ENCODE assay signal across 24 mouse cellular contexts in the genomic region with DNA sequence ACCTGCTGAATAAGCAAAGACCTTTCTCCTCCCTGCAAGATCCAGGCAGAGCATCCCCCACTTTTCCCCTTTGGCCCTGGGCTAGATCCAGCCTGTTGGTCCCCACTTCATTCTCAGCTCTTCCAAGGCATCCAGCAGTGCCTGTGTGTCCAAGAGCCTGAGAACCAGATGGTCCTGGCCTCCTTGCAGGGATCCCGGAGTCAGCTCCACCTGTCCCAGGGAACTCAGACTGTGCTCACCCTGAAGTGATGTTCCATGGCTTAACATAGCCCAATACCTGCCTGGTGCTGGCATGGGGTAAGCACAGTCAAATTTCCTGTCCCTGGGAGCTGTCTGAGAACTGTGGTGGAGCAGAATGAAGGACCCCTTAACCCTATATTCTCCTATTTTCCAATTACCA.
A peak's percentile ranks its signal among the peaks of the same experiment; 100 is the strongest.
DNase-seq lines count a peak whose midpoint lies in the region; ATAC-seq lines count a peak whose summit lies in the region.
"Had no signal": no experiment of that assay in that cellular context is flagged by ENCODE, and none has a peak within 500 bp of the region (broad histone marks: within the 10 kb centered on the region; RNA-seq: fewer than 3 reads in every experiment).

No protein-coding gene starts in this region.

- 0 out of 2 replicates have a peak, but pooled peaks have one; percentile 11 for ATAC-seq in midbrain, embryonic 11.5 days (ENCODE audit: low FRiP score)
- ATAC-seq in midbrain, embryonic 14.5 days (ENCODE audit: low FRiP score, low TSS enrichment), result no peak
- ATAC-seq in forebrain, embryonic 14.5 days, result no peak
- ATAC-seq: CD4-positive, CD25-positive, alpha-beta regulatory T cell, adult 4 months; forebrain, embryonic 13.5 days; forebrain, postnatal 0 days; hindbrain, embryonic 16.5 days; intestine, embryonic 15.5 days had no signal

- H3K27me3 ChIP-seq in midbrain, embryonic 11.5 days (ENCODE audit: control insufficient read depth, insufficient read depth, low read length), result no peaks in the 10 kb centered on the region
- H3K27me3 ChIP-seq in midbrain, embryonic 14.5 days (ENCODE audit: control insufficient read depth, insufficient read depth, low read length), result no peaks in the 10 kb centered on the region
- H3K27me3 ChIP-seq in forebrain, embryonic 14.5 days (replicated peaks; ENCODE audit: control insufficient read depth, insufficient read depth, low read length), result no peaks in the 10 kb centered on the region
- H3K27me3 ChIP-seq: forebrain, embryonic 13.5 days; heart, embryonic 12.5 days; heart, embryonic 15.5 days; hindbrain, embryonic 13.5 days; intestine, embryonic 15.5 days had no signal

- H3K4me3 ChIP-seq in midbrain, embryonic 11.5 days (ENCODE audit: low read depth, low read length), result no peak overlapping the region
- no peak overlapping the region for H3K4me3 ChIP-seq in midbrain, embryonic 14.5 days (replicated peaks; ENCODE audit: low read depth, low read length)
- no peak overlapping the region for H3K4me3 ChIP-seq in forebrain, embryonic 14.5 days (ENCODE audit: low read depth, low read length)
- H3K4me3 ChIP-seq: forebrain, embryonic 10.5 days; forebrain, embryonic 13.5 days; heart, embryonic 12.5 days; heart, embryonic 15.5 days; hindbrain, embryonic 13.5 days; intestine, embryonic 15.5 days had no signal

- H3K9me3 ChIP-seq in midbrain, embryonic 11.5 days (ENCODE audit: control insufficient read depth, low read length), result no peaks in the 10 kb centered on the region
- no peaks in the 10 kb centered on the region for H3K9me3 ChIP-seq in midbrain, embryonic 14.5 days (ENCODE audit: control insufficient read depth, low read length)
- H3K9me3 ChIP-seq in forebrain, embryonic 14.5 days (replicated peaks; ENCODE audit: control insufficient read depth, low read length), result no peaks in the 10 kb centered on the region
- H3K9me3 ChIP-seq: forebrain, embryonic 10.5 days; forebrain, embryonic 13.5 days; heart, embryonic 12.5 days; heart, embryonic 15.5 days; hindbrain, embryonic 13.5 days; intestine, embryonic 15.5 days had no signal

- 79% methylated on average over 1 of the region's 1 CpGs for WGBS in midbrain, embryonic 11.5 days
- 83% methylated on average over 1 of the region's 1 CpGs for whole genome bisulfite sequencing in midbrain, embryonic 14.5 days
- 94% methylated on average over 1 of the region's 1 CpGs for WGBS in forebrain, embryonic 14.5 days

- no peak for DNase-seq in midbrain, embryonic 11.5 days (ENCODE audit: low spot score, missing footprints)
- no peak for DNase-seq in midbrain, embryonic 14.5 days
- peak; percentile 14 to 16 for DNase-seq in cerebellum, adult 18-20 months
- DNase-seq in cerebellum, adult 9-10 months, result peak; percentile 43
- peak; percentile 22 to 34 for DNase-seq in cerebellum, postnatal 36 days
- DNase-seq in left cerebral cortex, adult 9 months (ENCODE audit: low spot score in 2 of 2), result no peak
- DNase-seq in forebrain, embryonic 14.5 days (ENCODE audit: low spot score), result no peak
- DNase-seq in frontal cortex, postnatal 10 days (ENCODE audit: low spot score in 2 of 2), result no peak
- DNase-seq: adrenal gland, adult 2 months; adrenal gland, postnatal 14 days; forebrain, postnatal 0 days; gastrocnemius, postnatal 25 days; heart, adult 18-20 months; heart, postnatal 10 days; kidney, adult 11 months; kidney, adult 8-10 months had no signal

- no peak overlapping the region for H3K9ac ChIP-seq in midbrain, embryonic 11.5 days (ENCODE audit: low read length)
- no peak overlapping the region for H3K9ac ChIP-seq in midbrain, embryonic 14.5 days (replicated peaks; ENCODE audit: low read length)
- H3K9ac ChIP-seq in forebrain, embryonic 14.5 days (ENCODE audit: low read length), result no peak overlapping the region
- H3K9ac ChIP-seq: forebrain, embryonic 13.5 days; forebrain, postnatal 0 days; heart, embryonic 12.5 days; heart, embryonic 15.5 days; hindbrain, embryonic 13.5 days; intestine, embryonic 15.5 days had no signal

- H3K4me1 ChIP-seq in midbrain, embryonic 11.5 days (ENCODE audit: control insufficient read depth, insufficient read depth, low read length), result no peaks in the 10 kb centered on the region
- no peaks in the 10 kb centered on the region for H3K4me1 ChIP-seq in midbrain, embryonic 14.5 days (ENCODE audit: control insufficient read depth, insufficient read depth, low read length)
- no peaks in the 10 kb centered on the region for H3K4me1 ChIP-seq in forebrain, embryonic 14.5 days (ENCODE audit: control insufficient read depth, insufficient read depth, low read length)
- H3K4me1 ChIP-seq: forebrain, embryonic 10.5 days; forebrain, embryonic 13.5 days; heart, embryonic 12.5 days; heart, embryonic 15.5 days; hindbrain, embryonic 13.5 days; intestine, embryonic 15.5 days had no signal

- no peak overlapping the region for H3K4me2 ChIP-seq in midbrain, embryonic 11.5 days
- H3K4me2 ChIP-seq in midbrain, embryonic 14.5 days (ENCODE audit: low read length), result no peak overlapping the region
- no peak overlapping the region for H3K4me2 ChIP-seq in forebrain, embryonic 14.5 days (ENCODE audit: low read length)
- H3K4me2 ChIP-seq: forebrain, embryonic 13.5 days; heart, embryonic 12.5 days; heart, embryonic 15.5 days; hindbrain, embryonic 13.5 days; intestine, embryonic 15.5 days had no signal

- no peaks in the 10 kb centered on the region for H3K36me3 ChIP-seq in midbrain, embryonic 11.5 days (ENCODE audit: control insufficient read depth, insufficient read depth, low read length)
- H3K36me3 ChIP-seq in midbrain, embryonic 14.5 days (ENCODE audit: control insufficient read depth, insufficient read depth, low read length), result no peaks in the 10 kb centered on the region
- H3K36me3 ChIP-seq in forebrain, embryonic 14.5 days (ENCODE audit: control insufficient read depth, insufficient read depth, low read length), result no peaks in the 10 kb centered on the region
- H3K36me3 ChIP-seq: forebrain, embryonic 10.5 days; heart, embryonic 12.5 days; heart, embryonic 15.5 days; hindbrain, embryonic 13.5 days; intestine, embryonic 15.5 days had no signal

- no peak overlapping the region for H3K27ac ChIP-seq in midbrain, embryonic 11.5 days (ENCODE audit: low read depth, low read length)
- H3K27ac ChIP-seq in midbrain, embryonic 14.5 days (replicated peaks; ENCODE audit: low read depth, low read length), result no peak overlapping the region
- no peak overlapping the region for H3K27ac ChIP-seq in forebrain, embryonic 14.5 days (ENCODE audit: low read depth, low read length)
- H3K27ac ChIP-seq: forebrain, embryonic 10.5 days; forebrain, embryonic 13.5 days; heart, embryonic 15.5 days; hindbrain, embryonic 13.5 days; intestine, embryonic 15.5 days had no signal

Comparison
In these comparisons a context has a peak if more than half of its experiments do, and no peak if none do; other contexts are left out.
1. DNase-seq: peak in cerebellum, adult 18-20 months (2 of 2), cerebellum, adult 9-10 months (single experiment) and cerebellum, postnatal 36 days (2 of 2); none in midbrain, embryonic 11.5 days (single experiment), midbrain, embryonic 14.5 days (single experiment), left cerebral cortex, adult 9 months (0 of 2), forebrain, embryonic 14.5 days (single experiment) and frontal cortex, postnatal 10 days (0 of 2).